Comparison of ENCODE assay signal across 21 mouse cellular contexts in the genomic region with DNA sequence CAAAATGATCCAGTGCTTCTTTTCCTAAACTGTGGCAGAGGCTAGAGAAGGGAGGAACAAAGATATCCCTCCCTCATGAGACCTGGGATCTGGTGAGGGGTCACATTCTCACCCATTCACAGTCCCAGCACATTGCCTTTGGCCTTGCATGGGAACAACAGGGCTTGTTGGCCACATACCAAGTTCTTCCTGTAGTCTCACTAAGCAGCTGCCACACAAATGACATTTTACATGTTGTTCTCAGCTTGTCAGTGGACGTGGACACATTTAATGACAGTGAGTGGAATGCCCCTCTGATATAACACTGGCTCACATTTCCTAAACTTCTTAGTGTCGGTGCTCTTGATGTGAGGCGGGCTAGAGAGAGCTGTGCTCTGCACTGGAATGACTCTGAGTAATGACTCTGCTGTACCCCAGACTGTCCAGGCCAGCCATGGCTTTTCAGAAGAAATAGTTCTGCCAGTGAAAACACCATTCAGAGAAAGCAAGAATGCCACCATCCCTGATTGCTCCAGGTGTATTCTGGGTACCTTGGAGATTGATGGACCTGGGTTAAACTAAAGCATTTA. TPM values are rescaled to one million over a fixed set of nuclear protein-coding genes. Genes with fewer than 3 reads are reported as not detected.
DNase-seq lines count a peak whose midpoint lies in the region; ATAC-seq and TF ChIP-seq lines count a peak whose summit lies in the region.
"Had no signal": no experiment of that assay in that cellular context is flagged by ENCODE, and none has a peak within 500 bp of the region (broad histone marks: within the 10 kb centered on the region; RNA-seq: fewer than 3 reads in every experiment).

No protein-coding gene starts in this region.

- no peaks in the 10 kb centered on the region for H3K9me3 ChIP-seq in embryonic facial prominence, embryonic 14.5 days (ENCODE audit: control insufficient read depth, low read length)
- no peaks in the 10 kb centered on the region for H3K9me3 ChIP-seq in embryonic facial prominence, embryonic 10.5 days
- no peaks in the 10 kb centered on the region for H3K9me3 ChIP-seq in heart, postnatal 0 days (replicated peaks; ENCODE audit: control insufficient read depth, low read length)
- H3K9me3 ChIP-seq in lung, embryonic 16.5 days (ENCODE audit: control insufficient read depth, low read length): no peaks in the 10 kb centered on the region
- H3K9me3 ChIP-seq in liver, postnatal 0 days (ENCODE audit: low read length): no peaks in the 10 kb centered on the region
- H3K9me3 ChIP-seq: embryonic facial prominence, embryonic 15.5 days; forebrain, embryonic 12.5 days had no signal

- no peak overlapping the region for H3K4me3 ChIP-seq in embryonic facial prominence, embryonic 14.5 days (ENCODE audit: low read depth, low read length)
- no peak overlapping the region for H3K4me3 ChIP-seq in embryonic facial prominence, embryonic 10.5 days
- H3K4me3 ChIP-seq in heart, postnatal 0 days (ENCODE audit: low read depth, low read length): no peak overlapping the region
- no peak overlapping the region for H3K4me3 ChIP-seq in lung, embryonic 16.5 days (ENCODE audit: low read length)
- H3K4me3 ChIP-seq in liver, postnatal 0 days (ENCODE audit: low read depth, low read length): no peak overlapping the region
- H3K4me3 ChIP-seq: embryonic facial prominence, embryonic 15.5 days; forebrain, embryonic 12.5 days had no signal

- no peak overlapping the region for H3K9ac ChIP-seq in embryonic facial prominence, embryonic 14.5 days (ENCODE audit: low read depth, low read length)
- H3K9ac ChIP-seq in heart, postnatal 0 days (replicated peaks; ENCODE audit: low read depth, low read length): no peak overlapping the region
- no peak overlapping the region for H3K9ac ChIP-seq in lung, embryonic 16.5 days (ENCODE audit: low read length)
- H3K9ac ChIP-seq in liver, postnatal 0 days (replicated peaks): no peak overlapping the region
- H3K9ac ChIP-seq: embryonic facial prominence, embryonic 15.5 days; forebrain, embryonic 12.5 days; hindbrain, embryonic 14.5 days had no signal

- 56% methylated on average over 3 of the region's 3 CpGs for WGBS in embryonic facial prominence, embryonic 14.5 days
- 85% methylated on average over 3 of the region's 3 CpGs for WGBS in embryonic facial prominence, embryonic 10.5 days
- 17% methylated on average over 3 of the region's 3 CpGs for WGBS in heart, postnatal 0 days
- WGBS in lung, embryonic 16.5 days: 46% methylated on average over 3 of the region's 3 CpGs
- 74% methylated on average over 3 of the region's 3 CpGs for WGBS in liver, postnatal 0 days (ENCODE audit: insufficient replicate concordance)

- H3K4me1 ChIP-seq in embryonic facial prominence, embryonic 14.5 days (ENCODE audit: control insufficient read depth, insufficient read depth, low read length): no peaks in the 10 kb centered on the region
- no peaks in the 10 kb centered on the region for H3K4me1 ChIP-seq in embryonic facial prominence, embryonic 10.5 days
- H3K4me1 ChIP-seq in heart, postnatal 0 days (ENCODE audit: control insufficient read depth, insufficient read depth): peaks cover 20% of the 10 kb centered on the region; the same call in 1 of the 2 replicates
- peaks cover 4% of the 10 kb centered on the region; the same call in 1 of the 2 replicates for H3K4me1 ChIP-seq in lung, embryonic 16.5 days (replicated peaks; ENCODE audit: control insufficient read depth, insufficient read depth, low read length)
- no peaks in the 10 kb centered on the region for H3K4me1 ChIP-seq in liver, postnatal 0 days (ENCODE audit: insufficient read depth)
- H3K4me1 ChIP-seq: embryonic facial prominence, embryonic 15.5 days; forebrain, embryonic 12.5 days had no signal

- H3K4me2 ChIP-seq in embryonic facial prominence, embryonic 14.5 days (ENCODE audit: low read depth, low read length): no peak overlapping the region
- H3K4me2 ChIP-seq in heart, postnatal 0 days (ENCODE audit: low read depth, low read length): peak overlapping the region; percentile 21; the same call in 1 of the 2 replicates
- H3K4me2 ChIP-seq in lung, embryonic 16.5 days (ENCODE audit: low read depth, low read length): no peak overlapping the region
- no peak overlapping the region for H3K4me2 ChIP-seq in liver, postnatal 0 days (ENCODE audit: low read depth, low read length)
- H3K4me2 ChIP-seq: embryonic facial prominence, embryonic 15.5 days; forebrain, embryonic 12.5 days; hindbrain, embryonic 14.5 days had no signal

- ATAC-seq in embryonic facial prominence, embryonic 14.5 days (ENCODE audit: low read depth): no peak
- ATAC-seq in heart, postnatal 0 days (ENCODE audit: insufficient read depth, low read depth): peak; percentile 47
- peak; percentile 72 for ATAC-seq in lung, embryonic 16.5 days (ENCODE audit: low read depth)
- no peak for ATAC-seq in liver, postnatal 0 days

- H3K27ac ChIP-seq in embryonic facial prominence, embryonic 14.5 days (replicated peaks; ENCODE audit: low read depth, low read length): no peak overlapping the region
- no peak overlapping the region for H3K27ac ChIP-seq in embryonic facial prominence, embryonic 10.5 days (replicated peaks)
- H3K27ac ChIP-seq in heart, postnatal 0 days (ENCODE audit: low read depth): peak overlapping the region; percentile 73
- no peak overlapping the region for H3K27ac ChIP-seq in lung, embryonic 16.5 days (ENCODE audit: low read length)
- no peak overlapping the region for H3K27ac ChIP-seq in liver, postnatal 0 days (ENCODE audit: low read depth)
- H3K27ac ChIP-seq: embryonic facial prominence, embryonic 15.5 days; forebrain, embryonic 12.5 days; hindbrain, embryonic 14.5 days had no signal

- no peak for TF ChIP-seq CTCF in heart, postnatal 0 days (IDR thresholded peaks at IDR 0.05; ENCODE audit: low read depth)
- TF ChIP-seq CTCF in liver, postnatal 0 days (IDR thresholded peaks at IDR 0.05; ENCODE audit: low read depth): no peak

- TF ChIP-seq EP300 in heart, postnatal 0 days (IDR thresholded peaks at IDR 0.05; ENCODE audit: low read depth): no peak
- no peak for TF ChIP-seq EP300 in liver, postnatal 0 days (IDR thresholded peaks at IDR 0.05; ENCODE audit: low read depth)

- H3K36me3 ChIP-seq in embryonic facial prominence, embryonic 14.5 days (ENCODE audit: control insufficient read depth, insufficient read depth, low read length): no peaks in the 10 kb centered on the region
- H3K36me3 ChIP-seq in embryonic facial prominence, embryonic 10.5 days (replicated peaks): no peaks in the 10 kb centered on the region
- no peaks in the 10 kb centered on the region for H3K36me3 ChIP-seq in heart, postnatal 0 days (replicated peaks; ENCODE audit: control insufficient read depth, insufficient read depth, low read length)
- no peaks in the 10 kb centered on the region for H3K36me3 ChIP-seq in lung, embryonic 16.5 days (ENCODE audit: control insufficient read depth, insufficient read depth, low read length)
- no peaks in the 10 kb centered on the region for H3K36me3 ChIP-seq in liver, postnatal 0 days (replicated peaks; ENCODE audit: insufficient read depth, low read length)
- H3K36me3 ChIP-seq: embryonic facial prominence, embryonic 15.5 days; forebrain, embryonic 12.5 days had no signal

- DNase-seq in embryonic facial prominence, embryonic 14.5 days (ENCODE audit: low spot score): peak; percentile 59
- no peak for DNase-seq in embryonic facial prominence, embryonic 10.5 days (ENCODE audit: low spot score)
- peak; percentile 25 for DNase-seq in heart, postnatal 0 days (ENCODE audit: low spot score)
- DNase-seq in heart, adult 8-10 months (ENCODE audit: low spot score): no peak
- DNase-seq in lung, adult 18-20 months: no peak
- peak; percentile 14 for DNase-seq in heart, postnatal 4 days
- DNase-seq in liver, postnatal 0 days: no peak
- DNase-seq: adrenal gland, adult 8-10 months; gastrocnemius, postnatal 10 days; kidney, adult 9 months; thymus, adult 18-20 months had no signal

- H3K27me3 ChIP-seq in embryonic facial prominence, embryonic 14.5 days (replicated peaks; ENCODE audit: control insufficient read depth, insufficient read depth, low read length): no peaks in the 10 kb centered on the region
- H3K27me3 ChIP-seq in embryonic facial prominence, embryonic 10.5 days (replicated peaks; ENCODE audit: low read depth, poor library complexity, severe bottlenecking): no peaks in the 10 kb centered on the region; the same call in 1 of the 2 replicates
- H3K27me3 ChIP-seq in heart, postnatal 0 days (ENCODE audit: control insufficient read depth, insufficient read depth, low read length): peaks cover 58% of the 10 kb centered on the region
- no peaks in the 10 kb centered on the region for H3K27me3 ChIP-seq in lung, embryonic 16.5 days (ENCODE audit: control insufficient read depth, insufficient read depth, low read depth, low read length)
- no peaks in the 10 kb centered on the region for H3K27me3 ChIP-seq in liver, postnatal 0 days (ENCODE audit: insufficient read depth, low read length)
- H3K27me3 ChIP-seq: embryonic facial prominence, embryonic 15.5 days; forebrain, embryonic 12.5 days had no signal

RNA-seq across cellular contexts. Expression of gene Timp4, which starts 10.8 kb away (rescaled TPM):
- 0.76 and 1.2 TPM in 2 replicates for polyA plus RNA-seq in embryonic facial prominence, embryonic 14.5 days (2014; fragmentation: Nextera tagmentation; extraction: Ambion mirVana)
- polyA plus RNA-seq in embryonic facial prominence, embryonic 10.5 days (2016; fragmentation: Nextera tagmentation; extraction: Ambion mirVana): 0.16 and 0.35 TPM in 2 replicates
- total RNA-seq in heart, postnatal 0 days (2014; rRNA removed; ENCODE audit: low replicate concordance): 4.6 and 8.8 TPM in 2 replicates
- polyA plus RNA-seq in heart, postnatal 0 days (2015; fragmentation: Nextera tagmentation; extraction: Ambion mirVana): 9.7 TPM in 2 replicates
- total RNA-seq in heart, adult 8-10 months (2022): 10 to 100 TPM; 26.3 to 43.9 (median 37.1) TPM
- 2.3 and 3.0 TPM in 2 replicates for polyA plus RNA-seq in lung, embryonic 16.5 days (2015; fragmentation: Nextera tagmentation; extraction: Ambion mirVana)
- 1 to 10 TPM; 1.3 to 2.2 TPM for total RNA-seq in heart, postnatal 4 days (2021)
- 0.11 TPM in 1 of 2 replicates, not detected in the other for polyA plus RNA-seq in liver, postnatal 0 days (2015; fragmentation: Nextera tagmentation; extraction: Ambion mirVana)
- total RNA-seq: common myeloid progenitor, adult 5-6 weeks; liver, adult 2 months had no signal
- polyA plus RNA-seq: liver, adult 2 months had no signal

RNA-seq across cellular contexts. Expression of gene Gm17482, which starts 14.1 kb away (rescaled TPM):
- not detected in 2 replicates for polyA plus RNA-seq in embryonic facial prominence, embryonic 14.5 days (2014; fragmentation: Nextera tagmentation; extraction: Ambion mirVana)
- polyA plus RNA-seq in embryonic facial prominence, embryonic 10.5 days (2016; fragmentation: Nextera tagmentation; extraction: Ambion mirVana): not detected in 2 replicates
- total RNA-seq in heart, postnatal 0 days (2014; rRNA removed; ENCODE audit: low replicate concordance): not detected in 2 replicates
- not detected in 2 replicates for polyA plus RNA-seq in heart, postnatal 0 days (2015; fragmentation: Nextera tagmentation; extraction: Ambion mirVana)
- total RNA-seq in heart, adult 8-10 months (2022): not detected
- polyA plus RNA-seq in lung, embryonic 16.5 days (2015; fragmentation: Nextera tagmentation; extraction: Ambion mirVana): not detected in 2 replicates
- not detected for total RNA-seq in heart, postnatal 4 days (2021)
- polyA plus RNA-seq in liver, postnatal 0 days (2015; fragmentation: Nextera tagmentation; extraction: Ambion mirVana): not detected in 2 replicates
- total RNA-seq: adrenal gland, adult 8-10 months; common myeloid progenitor, adult 5-6 weeks; ES-E14; gastrocnemius, postnatal 10 days; layer of hippocampus, adult 18-20 months; left cerebral cortex, adult 8-10 months; liver, adult 2 months; megakaryocyte, adult 5-6 weeks had no signal
- polyA plus RNA-seq: embryonic facial prominence, embryonic 15.5 days; forebrain, embryonic 12.5 days; hindbrain, embryonic 14.5 days; liver, adult 2 months had no signal

Comparison
In these comparisons a context has a peak if more than half of its experiments do, and no peak if none do; other contexts are left out.
1. DNase-seq: peak in embryonic facial prominence, embryonic 14.5 days (single experiment), heart, postnatal 0 days (single experiment) and heart, postnatal 4 days (single experiment); none in embryonic facial prominence, embryonic 10.5 days (single experiment), heart, adult 8-10 months (single experiment), lung, adult 18-20 months (0 of 2) and liver, postnatal 0 days (single experiment).
2. ATAC-seq: peak in heart, postnatal 0 days (single experiment) and lung, embryonic 16.5 days (single experiment); none in embryonic facial prominence, embryonic 14.5 days (single experiment) and liver, postnatal 0 days (single experiment).